Mouse (Mus musculus) megakaryocyte, embryonic 14.5 days (primary cell): ENCODE results near the gene Bckdhb.

Experiments used
- FLI1 ChIP-seq: IDR thresholded peaks from 2 replicates; pipeline ENCODE4 v1.6.1; 2012; ENCODE audit warnings: low read length, inconsistent platforms, mixed read lengths
- GATA1 ChIP-seq: IDR thresholded peaks from 3 replicates; pipeline ENCODE4 v1.6.1; 2012; ENCODE audit warnings: mixed read lengths, low read length, inconsistent platforms, borderline replicate concordance

DNA sequence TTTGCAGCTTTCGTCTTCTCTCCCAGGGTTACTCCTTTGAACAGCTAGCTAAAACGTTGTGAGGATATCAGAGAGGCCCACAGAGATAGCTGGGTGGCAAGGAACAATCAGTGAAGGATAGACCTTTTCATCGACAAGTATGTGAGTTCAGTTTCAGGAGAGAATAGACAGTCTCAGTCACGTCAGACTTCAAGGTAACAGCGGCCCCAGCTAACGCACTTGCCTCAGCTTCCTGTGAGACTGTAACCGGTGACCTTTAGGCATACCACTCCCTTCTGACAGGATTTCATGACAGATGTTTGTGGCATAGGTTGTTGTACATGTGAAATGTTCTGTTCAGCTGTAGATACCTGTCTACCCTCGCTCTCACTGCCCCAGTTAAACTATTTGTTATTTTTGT, 31.9 kb upstream of the Bckdhb start:
- TF ChIP-seq GATA1 = no peak
- TF ChIP-seq FLI1 = no peak
